Mouse (Mus musculus) neutrophil, adult 5-6 weeks (primary cell): ENCODE measurements around the gene Prkch. TPM values are rescaled to one million over a fixed set of nuclear protein-coding genes. Genes with fewer than 3 reads are reported as not detected.

Experiments used
- ATAC-seq: fragments of 151-379, 151-347 bp; 2 replicates; pipeline ENCODE4 v1.8.0; 2017; ENCODE audit warnings: mild to moderate bottlenecking, moderate TSS enrichment; ENCODE audit not compliant: insufficient number of reproducible peaks, poor library complexity, low FRiP score, severe bottlenecking; ENCODE audit errors: extremely low read depth
- total RNA-seq: library from RNA; stranded (forward); fragments of 200-1000 nt; gene quantifications from 2 replicates; pipeline ENCODE4 v1.2.3, GENCODE M21; 2017

Prkch gene
- total RNA-seq, 1 experiment from 2014 or later, result 24.1 TPM

DNA sequence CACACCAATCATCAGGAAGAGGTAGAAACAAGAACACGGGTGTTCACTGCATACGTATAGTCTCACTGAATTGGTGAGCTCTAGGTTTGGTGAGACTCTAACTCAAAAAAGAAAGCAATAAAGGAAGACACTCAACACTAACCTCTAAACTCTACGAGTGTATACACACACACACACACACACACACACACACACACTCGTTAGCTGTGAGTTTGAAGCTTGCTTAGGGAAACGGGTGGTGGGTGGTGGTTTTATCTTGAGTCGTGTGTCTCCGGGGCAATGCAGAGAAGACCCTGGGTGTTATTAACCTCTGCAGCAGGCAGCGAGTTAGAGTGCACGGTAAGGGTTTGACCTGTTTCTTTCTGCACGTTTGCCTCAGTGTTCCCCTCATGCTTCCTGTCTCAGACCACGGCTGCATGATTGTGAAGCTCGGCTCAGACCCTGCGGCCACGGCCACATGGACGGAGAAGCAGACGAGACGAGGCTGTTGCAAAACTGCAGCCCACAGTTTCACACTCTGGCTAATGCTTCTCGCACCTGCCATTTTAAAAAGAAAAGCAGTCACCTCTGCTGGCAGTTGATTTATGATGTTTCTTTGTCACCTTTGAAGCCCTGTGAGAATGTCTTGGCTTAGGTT, 72.1 kb downstream of the Prkch start:
- peak; percentile 26; the same call in 1 of the 2 replicates for ATAC-seq

DNA sequence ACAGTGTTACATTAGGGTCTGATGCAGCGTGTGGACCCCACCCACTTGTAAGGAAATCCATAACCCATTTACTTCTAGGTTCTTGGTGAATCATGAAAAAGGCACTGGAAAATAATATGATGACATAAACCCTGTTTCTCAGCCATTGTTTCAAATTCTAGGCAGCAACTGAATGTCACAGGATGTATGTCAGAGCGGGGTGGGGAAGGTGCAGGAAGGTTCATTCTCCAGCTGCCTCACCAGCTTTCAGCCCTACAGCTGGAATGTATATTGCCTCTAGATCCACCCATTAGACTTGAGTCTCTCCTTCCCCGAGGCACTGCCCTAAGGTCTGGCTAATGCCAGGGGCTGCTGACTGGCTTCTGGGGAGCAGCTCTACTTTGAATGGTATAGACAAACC, 78.8 kb downstream of the Prkch start:
- ATAC-seq, result no peak

- no peak for ATAC-seq
Measured at GRCm38 (mm10) chr12:73666701-73667100, 82.1 kb downstream of the Prkch start.

- ATAC-seq, result peak; percentile 61
Measured at GRCm38 (mm10) chr12:73667607-73668006, 83.0 kb downstream of the Prkch start.

- no peak for ATAC-seq
Measured at GRCm38 (mm10) chr12:73670739-73671138, 86.1 kb downstream of the Prkch start.

DNA sequence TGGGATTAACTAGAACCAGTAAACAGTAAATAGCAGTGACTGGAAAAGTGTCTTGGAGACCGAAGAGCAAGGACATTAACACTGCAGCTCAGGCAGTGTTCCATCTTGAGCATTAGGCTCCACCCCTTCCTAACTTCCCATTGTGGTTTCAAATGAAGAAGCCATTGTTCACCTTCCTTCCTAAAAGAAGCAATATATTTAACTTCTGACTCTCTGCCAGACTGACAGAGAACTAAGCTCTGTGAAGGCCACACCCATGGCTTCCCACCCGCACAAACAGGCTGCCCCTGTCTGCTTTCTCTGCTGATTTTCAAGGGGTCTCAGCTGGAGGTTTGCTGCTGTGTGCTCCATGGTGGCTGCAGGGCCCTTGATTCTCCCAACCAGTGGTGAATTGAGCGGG, 86.9 kb downstream of the Prkch start:
- peak; percentile 51 for ATAC-seq

GRCm38 (mm10) chr12:73672007-73672406, 87.4 kb downstream of the Prkch start:
- ATAC-seq, result no peak

DNA sequence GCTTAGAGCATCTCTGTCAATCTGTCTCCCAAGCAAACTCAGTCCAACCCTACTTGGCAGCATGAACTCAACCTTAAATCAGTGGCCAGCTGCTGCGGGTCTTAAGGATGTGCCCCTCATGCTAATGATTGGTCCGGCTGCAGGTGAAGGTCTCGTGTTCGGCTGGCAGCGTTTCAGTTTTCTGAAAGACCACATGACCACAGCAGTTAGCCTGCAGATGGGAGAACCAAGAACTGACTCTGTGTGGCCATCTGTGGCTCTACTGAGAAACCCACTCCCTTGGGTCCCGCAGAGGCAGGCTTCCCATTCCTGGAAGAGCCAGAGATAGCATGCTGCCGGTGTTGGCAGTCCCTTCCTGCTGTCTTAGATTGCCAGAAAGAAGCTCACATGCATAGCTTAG, 89.2 kb downstream of the Prkch start:
- no peak for ATAC-seq

DNA sequence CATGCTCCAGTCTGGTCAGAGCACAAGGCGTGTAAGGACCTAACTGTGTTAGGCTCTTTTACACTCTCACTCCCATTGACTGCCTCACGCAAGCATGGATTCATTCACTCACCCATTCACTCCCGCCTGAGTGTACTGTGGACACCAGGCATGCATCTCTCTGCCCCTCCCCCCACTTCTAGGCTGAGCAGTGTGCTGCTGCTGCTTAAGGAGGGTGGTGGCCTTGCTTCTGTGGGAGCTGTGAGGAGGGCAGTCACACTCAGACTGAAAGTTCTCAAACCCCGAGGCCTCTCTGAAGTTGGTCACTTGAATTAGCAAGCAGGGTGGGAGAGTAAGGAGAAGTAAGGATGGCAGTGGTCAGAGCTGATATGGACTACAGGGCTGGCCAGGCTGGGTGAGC, 90.6 kb downstream of the Prkch start:
- no peak for ATAC-seq

- no peak for ATAC-seq
Measured at GRCm38 (mm10) chr12:73679400-73679801, 94.8 kb downstream of the Prkch start.

- ATAC-seq, result no peak
Measured at GRCm38 (mm10) chr12:73682921-73683346, 98.3 kb downstream of the Prkch start.

GRCm38 (mm10) chr12:73685875-73686274, 101.3 kb downstream of the Prkch start:
- ATAC-seq, result no peak

- no peak for ATAC-seq
Measured at GRCm38 (mm10) chr12:73686456-73686855, 101.9 kb downstream of the Prkch start.

- ATAC-seq, result peak; percentile 60
Measured at GRCm38 (mm10) chr12:73687077-73688035, 102.8 kb downstream of the Prkch start.

GRCm38 (mm10) chr12:73692321-73692720, 107.7 kb downstream of the Prkch start:
- ATAC-seq, result no peak

DNA sequence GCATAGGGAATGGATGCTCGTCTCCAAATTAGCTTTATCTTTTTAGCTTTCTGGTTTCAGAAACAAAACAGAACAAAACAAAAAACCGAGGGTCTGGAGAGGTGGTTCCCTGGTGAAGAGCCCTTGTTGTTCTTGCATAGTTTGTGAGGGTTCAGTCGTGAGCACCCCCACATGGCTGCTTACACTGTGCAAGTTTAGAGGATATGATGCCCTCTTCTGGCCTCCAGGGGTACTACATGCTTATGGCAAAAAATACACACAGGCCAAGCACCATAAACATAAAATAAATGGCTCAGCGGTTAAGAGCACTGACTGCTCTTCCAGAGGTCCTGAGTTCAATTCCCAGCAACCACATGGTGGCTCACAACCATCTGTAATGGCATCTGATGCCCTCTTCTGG, 108.8 kb downstream of the Prkch start:
- peak; percentile 78 for ATAC-seq

DNA sequence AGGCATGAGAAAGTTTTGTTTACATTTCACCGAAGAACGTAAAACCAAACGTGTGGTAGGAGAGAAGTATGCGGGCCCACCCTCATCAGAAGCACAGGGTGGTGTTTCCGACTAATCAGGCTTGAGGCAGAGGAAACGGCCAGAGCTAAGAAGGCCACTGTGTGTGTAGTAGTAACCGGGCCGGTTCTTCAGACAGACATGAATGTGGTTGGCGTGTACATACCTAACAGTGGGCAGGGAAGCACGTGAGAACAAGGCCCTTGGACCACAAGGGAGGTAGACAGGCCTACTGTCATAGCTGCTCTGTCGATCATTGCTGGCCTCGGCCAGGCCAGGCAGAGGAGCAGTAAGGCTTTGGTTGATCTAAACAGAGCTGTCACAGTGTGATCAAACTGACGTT, 110.1 kb downstream of the Prkch start:
- no peak for ATAC-seq

DNA sequence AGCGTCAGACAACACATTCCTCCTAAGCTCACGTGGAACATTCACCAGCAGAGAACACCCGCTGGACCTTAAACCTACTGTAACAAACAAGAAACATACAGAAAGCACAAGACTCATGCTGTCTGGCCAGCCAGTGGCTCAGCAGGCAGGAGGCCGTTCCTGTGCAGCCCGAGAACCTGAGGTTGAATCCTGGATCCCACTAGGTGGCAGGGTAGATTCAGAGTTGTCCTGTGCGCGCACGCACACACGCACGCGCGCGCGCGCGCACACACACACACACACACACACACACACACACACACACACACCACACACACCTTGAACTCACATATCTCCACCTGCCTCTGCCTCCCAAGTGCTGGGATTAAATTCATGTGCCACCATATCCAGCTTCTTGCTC, 110.5 kb downstream of the Prkch start:
- no peak for ATAC-seq

GRCm38 (mm10) chr12:73696084-73696483, 111.5 kb downstream of the Prkch start:
- no peak for ATAC-seq

- ATAC-seq, result no peak
Measured at GRCm38 (mm10) chr12:73696946-73697345, 112.3 kb downstream of the Prkch start.
